Mouse (Mus musculus) liver, postnatal 0 days (tissue): ENCODE measurements around the gene Txnrd1. TPM values are rescaled to one million over a fixed set of nuclear protein-coding genes. Genes with fewer than 3 reads are reported as not detected.

Experiments used
- ATAC-seq: fragments of 200-750 bp; cut with Nextera tagmentation; 2 replicates; pipeline ENCODE4 v1.8.0; 2017; ENCODE audit warnings: mild to moderate bottlenecking, moderate library complexity
- DNase-seq: peaks from one replicate; pipeline ENCODE4 v3.0.0-alpha.2; 2016
- H3K27ac ChIP-seq: fragments of 300-500 bp; sonication (generic); 2 replicates; pipeline ENCODE4 v1.5.1; 2014; ENCODE audit warnings: antibody characterized with exemption, moderate library complexity, mild to moderate bottlenecking, low read depth
- H3K27me3 ChIP-seq: fragments of 300-500 bp; sonication (generic); 2 replicates; pipeline ENCODE4 v1.6.1; 2014; ENCODE audit warnings: low read length, control low read depth, mixed read lengths; ENCODE audit not compliant: insufficient read depth
- H3K36me3 ChIP-seq: fragments of 300-500 bp; sonication (generic); replicated peaks from 2 replicates; pipeline ENCODE4 v1.6.1; 2014; ENCODE audit warnings: mild to moderate bottlenecking, control low read depth, low read length, moderate library complexity, mixed read lengths; ENCODE audit not compliant: insufficient read depth
- H3K4me1 ChIP-seq: fragments of 300-500 bp; sonication (generic); 2 replicates; pipeline ENCODE4 v1.6.1; 2014; ENCODE audit warnings: antibody characterized with exemption, mild to moderate bottlenecking, control low read depth; ENCODE audit not compliant: insufficient read depth
- H3K4me2 ChIP-seq: fragments of 300-500 bp; sonication (generic); 2 replicates; pipeline ENCODE4 v1.6.1; 2014; ENCODE audit warnings: low read depth, mild to moderate bottlenecking, low read length, moderate library complexity, mixed read lengths
- H3K4me3 ChIP-seq: fragments of 300-500 bp; sonication (generic); 2 replicates; pipeline ENCODE4 v1.5.1; 2014; ENCODE audit warnings: low read depth, low read length
- H3K9ac ChIP-seq: fragments of 300-500 bp; sonication (generic); replicated peaks from 2 replicates; pipeline ENCODE4 v1.6.1; 2014; ENCODE audit warnings: mild to moderate bottlenecking, moderate library complexity
- H3K9me3 ChIP-seq: fragments of 300-500 bp; sonication (generic); 2 replicates; pipeline ENCODE4 v1.6.1; 2016; ENCODE audit warnings: mild to moderate bottlenecking, control low read depth, low read length, mixed read lengths
- CTCF ChIP-seq: sonication (generic); IDR thresholded peaks from 2 replicates; pipeline ENCODE4 v1.5.1; 2016; ENCODE audit warnings: antibody characterized with exemption, low read depth
- EP300 ChIP-seq: IDR thresholded peaks from 2 replicates; pipeline ENCODE4 v1.6.1; 2016; ENCODE audit warnings: antibody characterized with exemption, low read depth, mild to moderate bottlenecking
- WGBS: fragments of 180-500 bp; shearing (Covaris S2); extraction: QIAGEN DNeasy Blood & Tissue Kit; methylation state at CpG from one replicate; pipeline ENCODE4 v1.1.7; 2014; ENCODE audit not compliant: insufficient replicate concordance; 5-methylcytosine and 5-hydroxymethylcytosine counted together
- polyA plus RNA-seq: library from polyadenylated mRNA; unstranded; fragments of >200 nt; fragmentation: Nextera tagmentation; extraction: Ambion mirVana; gene quantifications from 2 replicates; pipeline ENCODE4 v1.2.1, GENCODE M21; 2015

Gene Txnrd1
- polyA plus RNA-seq, 1 experiment from 2014 or later = 28.1 TPM

GRCm38 (mm10) chr10:82859533-82859915 is 25.8 kb downstream of the Txnrd1 start:
- Histone ChIP-seq H3K27me3 (no peaks in the 10 kb centered on the region), H3K36me3 (peaks cover 12% of the 10 kb centered on the region), H3K4me3 (peak overlapping the region; percentile 86), H3K4me1 (peaks cover 16% of the 10 kb centered on the region), H3K4me2 (peak overlapping the region; percentile 75), H3K9me3 (no peaks in the 10 kb centered on the region), H3K9ac (peak overlapping the region; percentile 75), H3K27ac (peak overlapping the region; percentile 97)
- DNase-seq (peak; percentile 54), ATAC-seq (peak; percentile 59)
- WGBS = under 1% methylated on average over 8 of the region's 8 CpGs
- TF ChIP-seq CTCF (peak; percentile 65), EP300 (no peak)

- H3K4me1 ChIP-seq = peaks cover 16% of the 10 kb centered on the region
- DNase-seq = peak; percentile 84
- H3K9me3 ChIP-seq = no peaks in the 10 kb centered on the region
- H3K27ac ChIP-seq = peak overlapping the region; percentile 97
- H3K9ac ChIP-seq = peak overlapping the region; percentile 75
- peak overlapping the region; percentile 86 for H3K4me3 ChIP-seq
- peak overlapping the region; percentile 75 for H3K4me2 ChIP-seq
- H3K27me3 ChIP-seq = no peaks in the 10 kb centered on the region
- ATAC-seq = peak; percentile 54
- H3K36me3 ChIP-seq = peaks cover 12% of the 10 kb centered on the region
- TF ChIP-seq EP300 (no peak; the same call in 1 of the 2 replicates), CTCF (0 out of 2 replicates have a peak, but pooled peaks have one; percentile 12)
- WGBS = under 1% methylated on average over 50 of the region's 50 CpGs
Observed at GRCm38 (mm10) chr10:82860181-82860928, 26.6 kb downstream of the Txnrd1 start.

- Histone ChIP-seq H3K4me3 (peak overlapping the region; percentile 86), H3K9ac (peak overlapping the region; percentile 75), H3K9me3 (no peaks in the 10 kb centered on the region), H3K4me2 (peak overlapping the region; percentile 75), H3K27ac (peak overlapping the region; percentile 97), H3K4me1 (peaks cover 16% of the 10 kb centered on the region), H3K36me3 (peaks cover 15% of the 10 kb centered on the region), H3K27me3 (no peaks in the 10 kb centered on the region)
- DNase-seq = no peak
- TF ChIP-seq EP300 (no peak), CTCF (no peak)
- ATAC-seq = no peak
- 8% methylated on average over 8 of the region's 8 CpGs for WGBS
Observed at GRCm38 (mm10) chr10:82860929-82861315, 27.2 kb downstream of the Txnrd1 start.

- no peaks in the 10 kb centered on the region for H3K9me3 ChIP-seq
- no peak overlapping the region for H3K27ac ChIP-seq
- ATAC-seq (no peak), DNase-seq (no peak)
- H3K9ac ChIP-seq = no peak overlapping the region
- no peak overlapping the region for H3K4me2 ChIP-seq
- peaks cover 25% of the 10 kb centered on the region for H3K36me3 ChIP-seq
- TF ChIP-seq CTCF = no peak
- TF ChIP-seq EP300 = no peak
- no peaks in the 10 kb centered on the region for H3K27me3 ChIP-seq
- 68% methylated on average over 5 of the region's 5 CpGs for WGBS
- H3K4me1 ChIP-seq = peaks cover 22% of the 10 kb centered on the region
- H3K4me3 ChIP-seq = no peak overlapping the region
Observed at GRCm38 (mm10) chr10:82863106-82863680, 29.4 kb downstream of the Txnrd1 start.

- H3K4me2 ChIP-seq = no peak overlapping the region
- ATAC-seq = no peak
Observed at GRCm38 (mm10) chr10:82863827-82864226, 30.1 kb downstream of the Txnrd1 start.

GRCm38 (mm10) chr10:82866356-82866755 is 32.6 kb downstream of the Txnrd1 start, which contains the start of gene Eid3:
Eid3 (plus strand) TSS chr10:82866626.
- Histone ChIP-seq H3K4me1 (peaks cover 20% of the 10 kb centered on the region), H3K27me3 (no peaks in the 10 kb centered on the region), H3K27ac (no peak within 1 kb of the TSS), H3K9me3 (no peaks in the 10 kb centered on the region), H3K9ac (no peak within 1 kb of the TSS), H3K4me2 (no peak within 1 kb of the TSS), H3K36me3 (peaks cover 26% of the 10 kb centered on the region), H3K4me3 (no peak within 1 kb of the TSS)
- DNase-seq (no peak), ATAC-seq (no peak)
- TF ChIP-seq EP300 = no peak
- no peak for TF ChIP-seq CTCF
- WGBS = 70% methylated on average over 9 of the region's 9 CpGs

More at GRCm38 (mm10) chr10:82863827-82864226, 30.1 kb downstream of the Txnrd1 start:
- no peaks in the 10 kb centered on the region for H3K9me3 ChIP-seq
- no peak for DNase-seq
- no peaks in the 10 kb centered on the region for H3K27me3 ChIP-seq
- H3K27ac ChIP-seq = no peak overlapping the region
- no peak overlapping the region for H3K4me3 ChIP-seq
- no peak overlapping the region for H3K9ac ChIP-seq
- WGBS = 67% methylated on average over 7 of the region's 7 CpGs
- peaks cover 26% of the 10 kb centered on the region for H3K36me3 ChIP-seq
- peaks cover 23% of the 10 kb centered on the region for H3K4me1 ChIP-seq
- TF ChIP-seq EP300 (no peak), CTCF (no peak)
